Comparison of ENCODE assay signal across 8 mouse cellular contexts in genomic region chr2:156476748-156477151, GRCm38 (mm10). TPM values are rescaled to one million over a fixed set of nuclear protein-coding genes. Genes with fewer than 3 reads are reported as not detected.
DNase-seq lines count a peak whose midpoint lies in the region; ATAC-seq lines count a peak whose summit lies in the region.

No protein-coding gene starts in this region.

- no peaks in the 10 kb centered on the region for H3K36me3 ChIP-seq in forebrain, embryonic 10.5 days (replicated peaks)
- no peaks in the 10 kb centered on the region for H3K36me3 ChIP-seq in forebrain, embryonic 11.5 days (ENCODE audit: control insufficient read depth, insufficient read depth, low read length)
- H3K36me3 ChIP-seq in neural tube, embryonic 12.5 days: no peaks in the 10 kb centered on the region
- no peaks in the 10 kb centered on the region for H3K36me3 ChIP-seq in limb, embryonic 10.5 days
- H3K36me3 ChIP-seq in stomach, embryonic 16.5 days (ENCODE audit: control insufficient read depth, insufficient read depth, low read length): no peaks in the 10 kb centered on the region

- H3K4me3 ChIP-seq in forebrain, embryonic 10.5 days: peak overlapping the region; percentile 71
- no peak overlapping the region for H3K4me3 ChIP-seq in forebrain, embryonic 11.5 days (ENCODE audit: low read depth, low read length)
- H3K4me3 ChIP-seq in neural tube, embryonic 12.5 days: no peak overlapping the region
- peak overlapping the region; percentile 76 for H3K4me3 ChIP-seq in limb, embryonic 10.5 days
- peak overlapping the region; percentile 74; the same call in 1 of the 2 replicates for H3K4me3 ChIP-seq in stomach, embryonic 16.5 days (replicated peaks; ENCODE audit: low read length)

- no peak for ATAC-seq in forebrain, embryonic 11.5 days (replicated peaks; ENCODE audit: low FRiP score)
- no peak for ATAC-seq in neural tube, embryonic 12.5 days (ENCODE audit: low FRiP score, low read depth)
- ATAC-seq in stomach, embryonic 16.5 days (ENCODE audit: insufficient read depth, low FRiP score): no peak
- ATAC-seq in CD4-positive, CD25-positive, alpha-beta regulatory T cell, adult 4 months: no peak

- no peak for DNase-seq in forebrain, embryonic 10.5 days (ENCODE audit: extremely low spot score, low spot score)
- no peak for DNase-seq in forebrain, embryonic 11.5 days (ENCODE audit: low spot score)
- DNase-seq in neural tube, embryonic 10.5 days (ENCODE audit: extremely low spot score, low spot score): no peak
- no peak for DNase-seq in limb, embryonic 10.5 days (ENCODE audit: low spot score)
- no peak for DNase-seq in embryo, embryonic 10.5 days (ENCODE audit: low spot score)

- peaks cover 53% of the 10 kb centered on the region for H3K4me1 ChIP-seq in forebrain, embryonic 10.5 days
- peaks cover 3% of the 10 kb centered on the region; the same call in 1 of the 2 replicates for H3K4me1 ChIP-seq in forebrain, embryonic 11.5 days (replicated peaks; ENCODE audit: control insufficient read depth, insufficient read depth, low read length)
- H3K4me1 ChIP-seq in neural tube, embryonic 12.5 days: peaks cover 19% of the 10 kb centered on the region
- peaks cover 35% of the 10 kb centered on the region for H3K4me1 ChIP-seq in limb, embryonic 10.5 days
- H3K4me1 ChIP-seq in stomach, embryonic 16.5 days (ENCODE audit: control insufficient read depth, insufficient read depth, low read length): peaks cover 11% of the 10 kb centered on the region

- no peaks in the 10 kb centered on the region for H3K9me3 ChIP-seq in forebrain, embryonic 10.5 days
- no peaks in the 10 kb centered on the region for H3K9me3 ChIP-seq in forebrain, embryonic 11.5 days (ENCODE audit: control insufficient read depth, low read length)
- no peaks in the 10 kb centered on the region for H3K9me3 ChIP-seq in neural tube, embryonic 12.5 days
- H3K9me3 ChIP-seq in limb, embryonic 10.5 days (replicated peaks): no peaks in the 10 kb centered on the region
- H3K9me3 ChIP-seq in stomach, embryonic 16.5 days (replicated peaks; ENCODE audit: control insufficient read depth, low read length): no peaks in the 10 kb centered on the region

- no peak overlapping the region for H3K9ac ChIP-seq in forebrain, embryonic 11.5 days (ENCODE audit: low read length)
- no peak overlapping the region for H3K9ac ChIP-seq in neural tube, embryonic 12.5 days
- no peak overlapping the region for H3K9ac ChIP-seq in stomach, embryonic 16.5 days (ENCODE audit: low read length)

- peaks cover 42% of the 10 kb centered on the region for H3K27me3 ChIP-seq in forebrain, embryonic 10.5 days (ENCODE audit: poor library complexity, severe bottlenecking)
- H3K27me3 ChIP-seq in forebrain, embryonic 11.5 days (ENCODE audit: control insufficient read depth, insufficient read depth, low read length): no peaks in the 10 kb centered on the region
- H3K27me3 ChIP-seq in neural tube, embryonic 12.5 days (replicated peaks): 0 out of 2 replicates have a peak, but pooled peaks cover 3% of the 10 kb centered on the region
- peaks cover 27% of the 10 kb centered on the region; the same call in 1 of the 2 replicates for H3K27me3 ChIP-seq in limb, embryonic 10.5 days (ENCODE audit: low read depth, poor library complexity, severe bottlenecking)
- no peaks in the 10 kb centered on the region for H3K27me3 ChIP-seq in stomach, embryonic 16.5 days (ENCODE audit: control insufficient read depth, insufficient read depth, low read length)

- H3K4me2 ChIP-seq in forebrain, embryonic 11.5 days (ENCODE audit: low read depth, low read length, severe bottlenecking): no peak overlapping the region
- peak overlapping the region; percentile 96 for H3K4me2 ChIP-seq in neural tube, embryonic 12.5 days (replicated peaks)
- H3K4me2 ChIP-seq in stomach, embryonic 16.5 days (ENCODE audit: low read depth, low read length): peak overlapping the region; percentile 88

- WGBS in forebrain, embryonic 10.5 days: 51% methylated on average over 5 of the region's 5 CpGs
- WGBS in forebrain, embryonic 11.5 days: 51% methylated on average over 5 of the region's 5 CpGs
- WGBS in neural tube, embryonic 12.5 days: 54% methylated on average over 5 of the region's 5 CpGs
- 41% methylated on average over 5 of the region's 5 CpGs for WGBS in limb, embryonic 10.5 days
- WGBS in stomach, embryonic 16.5 days: 37% methylated on average over 5 of the region's 5 CpGs

- H3K27ac ChIP-seq in forebrain, embryonic 10.5 days: 0 out of 2 replicates have a peak overlapping the region, but pooled peaks have one; percentile 90
- no peak overlapping the region for H3K27ac ChIP-seq in forebrain, embryonic 11.5 days (ENCODE audit: low read depth, low read length)
- no peak overlapping the region for H3K27ac ChIP-seq in neural tube, embryonic 12.5 days
- no peak overlapping the region for H3K27ac ChIP-seq in limb, embryonic 10.5 days
- H3K27ac ChIP-seq in stomach, embryonic 16.5 days (ENCODE audit: low read length): no peak overlapping the region

RNA-seq across cellular contexts. Expression of gene Epb41l1, which starts 56.0 kb away (rescaled TPM):
- polyA plus RNA-seq in forebrain, embryonic 10.5 days (2016; fragmentation: Nextera tagmentation; extraction: Ambion mirVana): 0.93 and 1.1 TPM in 2 replicates
- polyA plus RNA-seq in forebrain, embryonic 11.5 days (2014; fragmentation: Nextera tagmentation; extraction: Ambion mirVana): 3.1 and 3.6 TPM in 2 replicates
- 5.0 and 5.1 TPM in 2 replicates for polyA plus RNA-seq in neural tube, embryonic 12.5 days (2016; fragmentation: Nextera tagmentation; extraction: Ambion mirVana)
- polyA plus RNA-seq in limb, embryonic 10.5 days (2016; fragmentation: Nextera tagmentation; extraction: Ambion mirVana): 0.46 and 1.1 TPM in 2 replicates
- 3.0 and 3.1 TPM in 2 replicates for polyA plus RNA-seq in stomach, embryonic 16.5 days (2015; fragmentation: Nextera tagmentation; extraction: Ambion mirVana)
- under 1 TPM in 1 of 2 experiments, not detected in 1; 0.24 TPM for polyA plus RNA-seq in CD4-positive, CD25-positive, alpha-beta regulatory T cell, adult 4 months (2017; shearing (Covaris generic))

Comparison
In these comparisons a context has a peak if more than half of its experiments do, and no peak if none do; other contexts are left out.
1. H3K4me3 ChIP-seq: peak in forebrain, embryonic 10.5 days (single experiment), limb, embryonic 10.5 days (single experiment) and stomach, embryonic 16.5 days (single experiment); none in forebrain, embryonic 11.5 days (single experiment) and neural tube, embryonic 12.5 days (single experiment).